Mouse (Mus musculus) cerebral cortex, adult 2 months (tissue): ENCODE data around the gene Hectd3.

Experiments
- WGBS: fragments of 180-500 bp; shearing (Covaris S2); methylation state at CpG from one replicate; pipeline ENCODE4 v1.1.7; 2018; 5-methylcytosine and 5-hydroxymethylcytosine counted together

Gene Hectd3

GRCm38 (mm10) chr4:116995131-116995797, at the start of gene Hectd3:
TSS of gene Hectd3 (plus strand) at chr4:116995317.
- WGBS = under 1% methylated on average over 58 of the region's 58 CpGs

GRCm38 (mm10) chr4:116951642-116952041, 43.5 kb upstream of the Hectd3 start:
- WGBS = 70% methylated on average over 1 of the region's 1 CpGs

GRCm38 (mm10) chr4:116954951-116955350, 40.2 kb upstream of the Hectd3 start:
- WGBS = 92% methylated on average over 7 of the region's 7 CpGs

- 71% methylated on average over 2 of the region's 2 CpGs for WGBS
Observed at GRCm38 (mm10) chr4:116976503-116976902, 18.6 kb upstream of the Hectd3 start.

GRCm38 (mm10) chr4:116985681-116986080, 9.4 kb upstream of the Hectd3 start:
- 88% methylated on average over 7 of the region's 7 CpGs for WGBS

- 40% methylated on average over 17 of the region's 17 CpGs for WGBS
Observed at GRCm38 (mm10) chr4:116986400-116987121, 8.6 kb upstream of the Hectd3 start.

- 60% methylated on average over 5 of the region's 5 CpGs for WGBS
Observed at GRCm38 (mm10) chr4:116987122-116987456, 8.0 kb upstream of the Hectd3 start.

- WGBS = 71% methylated on average over 6 of the region's 6 CpGs
Observed at GRCm38 (mm10) chr4:116989731-116990130, 5.4 kb upstream of the Hectd3 start.

GRCm38 (mm10) chr4:116991366-116991765, 3.8 kb upstream of the Hectd3 start:
- 7% methylated on average over 7 of the region's 7 CpGs for WGBS

- WGBS = 1% methylated on average over 38 of the region's 38 CpGs
Observed at GRCm38 (mm10) chr4:116993672-116994621, 1.2 kb upstream of the Hectd3 start, which contains the start of gene Urod. TSS of gene Urod (minus strand) at chr4:116994413.

- 1% methylated on average over 16 of the region's 16 CpGs for WGBS
Observed at GRCm38 (mm10) chr4:116995798-116996135, 650 bp downstream of the Hectd3 start.

- WGBS = 95% methylated on average over 17 of the region's 17 CpGs
Observed at GRCm38 (mm10) chr4:116999513-117000154, 4.5 kb downstream of the Hectd3 start.

- WGBS = 93% methylated on average over 16 of the region's 16 CpGs
Observed at GRCm38 (mm10) chr4:117001957-117002356, 6.8 kb downstream of the Hectd3 start.

- 53% methylated on average over 38 of the region's 38 CpGs for WGBS
Observed at GRCm38 (mm10) chr4:117002543-117003521, 7.7 kb downstream of the Hectd3 start.

GRCm38 (mm10) chr4:117004649-117005048, 9.5 kb downstream of the Hectd3 start:
- 84% methylated on average over 4 of the region's 4 CpGs for WGBS

GRCm38 (mm10) chr4:117005611-117006400, 10.7 kb downstream of the Hectd3 start:
- whole genome bisulfite sequencing = 74% methylated on average over 7 of the region's 7 CpGs

GRCm38 (mm10) chr4:117007058-117007457, 11.9 kb downstream of the Hectd3 start:
- WGBS = 28% methylated on average over 3 of the region's 3 CpGs

- 77% methylated on average over 5 of the region's 5 CpGs for WGBS
Observed at GRCm38 (mm10) chr4:117010231-117010630, 15.1 kb downstream of the Hectd3 start.

GRCm38 (mm10) chr4:117013596-117013995, 18.5 kb downstream of the Hectd3 start:
- WGBS = 80% methylated on average over 6 of the region's 6 CpGs
